Mouse (Mus musculus): ENCODE data around the gene Tmem116.

Tmem116 gene

DNA sequence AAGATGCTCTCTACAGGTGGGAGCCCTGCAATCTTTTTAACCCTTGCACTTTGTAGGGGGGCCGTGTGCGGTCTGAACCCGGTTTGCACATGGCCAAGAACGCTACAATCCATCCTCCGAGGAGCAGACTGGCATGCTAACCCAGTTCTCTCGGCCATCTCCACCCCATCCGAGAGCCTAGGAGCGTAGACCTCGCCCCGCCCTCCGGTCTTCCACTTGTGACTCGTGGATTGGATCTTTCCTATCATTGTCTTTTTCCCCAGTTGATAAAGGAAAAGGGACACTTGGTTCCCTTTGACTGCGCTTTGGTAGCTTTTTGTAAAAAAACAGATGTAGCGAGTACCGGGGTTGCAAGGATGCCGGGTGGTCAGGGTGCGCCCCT lies at the start of gene Tmem116:
Gene Tmem116, plus strand, starts transcription at position 250 of the 382 bp plus-strand sequence.
- peak; percentile 81 for DNase-seq

DNA sequence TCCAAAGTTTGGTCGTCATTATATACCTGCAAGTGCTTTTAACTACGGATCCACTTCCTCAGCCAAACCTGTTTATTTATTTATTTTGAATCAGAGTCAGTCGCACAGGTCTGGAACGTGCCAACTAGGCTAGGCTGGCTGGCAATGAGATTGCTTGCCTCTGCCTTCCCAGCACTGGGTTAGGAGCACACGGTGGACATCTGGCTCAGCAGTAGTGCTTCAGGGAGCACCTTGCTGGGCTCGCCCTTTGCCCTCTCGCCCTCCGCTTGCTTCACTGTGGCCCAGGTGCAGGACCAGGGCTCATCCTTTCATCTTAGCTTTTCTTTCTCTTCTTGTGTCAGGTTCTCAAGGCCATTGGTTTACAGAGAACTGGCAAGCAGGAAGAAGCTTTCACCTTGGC lies 43.8 kb upstream of the Tmem116 start:
- DNase-seq, result no peak

DNA sequence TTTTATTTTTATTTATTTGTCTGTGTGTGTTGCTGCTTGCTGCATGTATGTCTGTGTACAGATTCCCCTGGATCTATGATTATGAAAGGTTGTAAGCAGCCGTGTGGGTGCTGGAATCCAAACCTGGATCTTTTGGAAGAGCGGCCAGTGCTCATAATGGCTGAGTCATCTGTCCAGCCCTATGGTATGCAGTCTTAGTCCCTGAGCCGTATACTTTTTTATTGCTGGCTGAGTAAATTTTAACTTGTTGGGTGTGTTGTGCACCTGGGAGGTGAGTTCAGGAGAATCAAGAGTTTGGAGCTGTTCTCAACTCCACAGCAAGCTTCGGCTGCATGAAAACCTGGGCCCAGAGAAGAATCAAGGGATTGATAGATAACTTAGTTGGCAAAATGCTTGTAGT lies 40.7 kb upstream of the Tmem116 start:
- no peak for DNase-seq

DNA sequence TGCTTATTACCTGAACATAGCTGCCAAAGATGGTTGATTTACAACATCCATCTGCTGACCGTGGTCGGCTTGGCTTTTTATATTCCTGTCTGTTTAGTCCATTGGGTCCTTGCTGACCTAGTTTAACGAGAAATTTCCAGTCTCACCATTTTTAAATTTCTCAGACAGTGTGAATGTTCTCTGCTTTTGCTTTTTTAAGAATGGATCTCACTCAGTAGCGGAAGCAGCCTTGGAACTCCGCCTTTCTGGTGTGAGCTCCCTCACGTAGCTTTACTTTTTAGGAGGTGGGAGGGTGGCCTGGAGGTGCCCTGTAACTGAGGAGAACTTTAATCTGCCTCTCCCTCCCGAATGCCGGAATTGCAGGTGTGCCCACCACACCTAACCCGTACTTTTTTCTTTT lies 31.0 kb upstream of the Tmem116 start:
- no peak for DNase-seq

DNA sequence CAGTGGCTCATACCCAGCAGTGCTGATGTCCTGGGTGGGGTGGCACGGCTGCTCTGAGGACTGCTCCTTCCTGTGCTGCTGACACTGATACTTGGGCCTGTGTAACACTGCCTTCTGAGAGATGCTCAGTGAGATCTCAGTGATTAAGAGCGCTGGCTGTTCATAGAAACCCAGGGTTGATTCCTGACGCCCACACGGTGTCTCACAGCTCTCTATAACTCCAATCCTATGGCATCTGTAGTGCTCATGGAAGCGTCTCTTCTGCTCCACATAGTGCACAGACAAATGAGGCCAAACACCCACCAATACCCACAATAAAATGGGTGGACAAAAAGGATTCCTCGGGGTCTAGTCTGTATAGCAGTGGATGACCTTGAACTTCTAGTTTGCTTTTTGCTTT lies 28.9 kb upstream of the Tmem116 start:
- no peak for DNase-seq

DNA sequence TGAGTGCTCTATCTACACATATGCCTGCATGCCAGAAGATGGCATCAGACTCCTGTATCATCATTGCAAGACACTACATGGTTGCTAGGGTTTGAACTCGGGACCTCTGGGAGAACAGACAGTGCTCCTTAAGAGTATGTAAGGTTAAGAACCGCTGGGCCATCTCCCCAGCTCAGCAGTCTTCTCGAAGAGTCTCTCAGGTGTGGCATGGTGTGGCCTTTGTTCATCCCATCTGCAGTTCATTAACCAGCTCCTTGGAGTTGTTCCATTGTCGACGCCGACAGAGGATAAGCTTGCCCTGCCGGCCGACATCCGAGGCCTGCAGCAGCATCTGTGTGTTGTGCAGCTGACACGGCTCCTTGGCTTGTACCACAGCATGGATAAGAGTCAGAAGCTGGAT lies 28.4 kb upstream of the Tmem116 start:
- DNase-seq, result no peak

DNA sequence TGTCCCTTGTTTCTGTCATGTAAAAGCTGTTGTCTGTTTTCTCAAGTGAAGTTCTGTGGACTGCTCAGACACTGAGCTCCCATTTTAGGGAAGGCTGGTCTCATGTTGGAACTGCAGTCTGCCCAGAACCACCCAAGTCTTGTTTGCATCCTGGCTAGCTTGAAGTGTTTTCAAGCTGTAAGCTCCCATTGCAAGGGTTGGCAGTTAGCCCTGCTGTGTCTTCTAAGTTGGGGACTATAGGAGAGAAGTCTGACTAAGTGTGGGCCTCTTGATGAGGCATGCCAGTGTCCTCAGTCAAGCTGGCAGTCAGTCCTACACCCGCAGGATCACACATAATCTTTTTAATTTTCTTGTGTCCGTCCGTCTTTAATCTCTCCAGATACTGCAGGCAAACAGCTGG lies 22.7 kb upstream of the Tmem116 start:
- no peak for DNase-seq

DNA sequence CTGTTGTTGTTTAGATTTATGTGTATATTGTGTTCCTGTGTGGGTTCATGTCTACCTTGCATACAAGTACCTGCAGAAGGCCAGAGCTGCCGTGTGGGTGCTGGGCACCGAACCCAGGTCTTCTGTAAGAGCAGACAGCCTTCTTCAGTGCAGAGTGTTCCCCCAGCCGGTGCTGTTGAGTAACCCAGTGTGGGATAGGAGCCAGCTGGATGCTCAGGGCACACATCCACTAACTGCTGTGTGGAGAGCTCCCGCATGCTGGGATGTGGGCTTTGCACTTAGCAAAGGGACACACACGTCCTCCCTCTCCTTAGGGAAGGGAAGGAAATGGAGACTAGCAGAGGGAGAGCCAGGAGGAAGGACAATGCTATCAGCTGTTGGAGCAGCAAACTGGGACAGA lies 13.6 kb upstream of the Tmem116 start:
- DNase-seq, result no peak

DNA sequence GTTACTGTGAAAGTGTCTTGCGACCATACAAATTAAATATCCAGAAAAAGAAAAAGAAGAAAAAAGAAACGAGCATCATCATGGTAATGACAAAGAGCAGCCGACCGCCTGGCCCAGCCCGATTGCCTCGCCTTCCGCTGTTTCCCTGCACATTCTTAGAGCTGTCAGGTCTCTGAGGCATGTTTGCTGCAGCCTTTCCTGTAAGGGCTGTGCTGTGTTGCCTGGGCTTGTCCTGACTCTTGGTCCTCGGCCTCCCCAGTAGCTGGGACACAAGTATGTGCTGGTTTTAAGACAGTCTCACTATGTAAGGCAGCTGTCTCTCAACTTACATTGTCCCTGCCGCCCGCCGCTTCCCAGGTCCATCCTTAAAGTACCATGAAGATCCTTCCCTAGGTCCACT lies 12.9 kb upstream of the Tmem116 start:
- no peak for DNase-seq

DNA sequence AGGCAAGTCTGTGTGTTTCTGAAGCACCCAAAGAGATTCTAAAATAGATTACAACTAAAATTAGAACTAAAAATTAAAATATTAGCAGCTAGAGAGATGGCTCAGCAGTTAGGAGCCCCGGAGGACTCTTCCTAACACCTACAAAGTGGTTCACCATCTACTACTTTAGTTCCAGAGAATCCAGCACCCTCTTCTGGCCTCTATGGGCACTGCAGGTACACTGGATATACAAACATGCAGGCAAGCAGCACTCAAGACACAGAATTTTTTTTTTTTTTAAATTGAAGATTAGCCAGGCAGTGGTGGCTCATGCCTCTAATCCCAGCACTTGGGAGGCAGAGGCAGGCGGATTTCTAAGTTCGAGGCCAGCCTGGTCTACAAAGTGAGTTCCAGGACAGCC lies 8.1 kb upstream of the Tmem116 start:
- peak; percentile 72 for DNase-seq

DNA sequence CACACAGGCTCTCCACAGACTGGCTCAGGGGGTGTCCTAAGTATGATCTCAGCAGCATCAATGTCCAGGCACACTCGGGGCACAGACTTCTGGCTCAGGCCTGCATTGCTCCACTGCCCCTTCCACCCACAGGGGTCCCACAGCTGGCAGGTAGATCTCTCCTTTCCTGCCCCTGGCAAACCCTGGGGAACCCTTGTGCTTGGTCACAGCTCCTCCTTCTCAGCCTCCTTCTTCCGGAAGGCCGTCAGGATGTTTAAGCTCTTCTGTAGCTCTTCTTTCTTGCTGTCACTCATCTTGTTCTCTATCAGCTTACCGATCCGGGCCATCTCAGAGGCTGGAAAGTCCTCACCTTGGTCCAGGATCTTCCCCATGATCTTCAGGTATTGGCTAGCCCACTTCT lies 6.8 kb upstream of the Tmem116 start:
- DNase-seq, result no peak

DNA sequence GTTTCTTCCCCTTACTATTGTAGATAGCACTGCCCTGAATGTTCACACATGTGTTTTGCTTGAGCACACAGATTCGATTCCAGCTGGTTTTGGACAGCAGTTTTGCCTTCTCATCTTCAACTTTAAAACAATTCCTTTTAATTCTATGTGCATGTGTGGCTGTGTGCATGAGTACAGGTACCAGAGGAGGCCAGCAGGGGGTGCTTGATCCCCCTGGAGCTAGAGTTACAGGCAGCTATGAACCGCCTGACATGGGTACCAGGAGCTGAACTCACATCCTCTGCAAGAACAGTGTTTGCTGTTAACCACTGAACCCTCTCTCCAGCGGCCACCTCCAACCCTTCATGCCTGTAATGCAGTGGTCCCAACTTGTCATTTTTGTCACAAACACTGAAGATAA lies 3.2 kb upstream of the Tmem116 start:
- DNase-seq, result peak; percentile 37

DNA sequence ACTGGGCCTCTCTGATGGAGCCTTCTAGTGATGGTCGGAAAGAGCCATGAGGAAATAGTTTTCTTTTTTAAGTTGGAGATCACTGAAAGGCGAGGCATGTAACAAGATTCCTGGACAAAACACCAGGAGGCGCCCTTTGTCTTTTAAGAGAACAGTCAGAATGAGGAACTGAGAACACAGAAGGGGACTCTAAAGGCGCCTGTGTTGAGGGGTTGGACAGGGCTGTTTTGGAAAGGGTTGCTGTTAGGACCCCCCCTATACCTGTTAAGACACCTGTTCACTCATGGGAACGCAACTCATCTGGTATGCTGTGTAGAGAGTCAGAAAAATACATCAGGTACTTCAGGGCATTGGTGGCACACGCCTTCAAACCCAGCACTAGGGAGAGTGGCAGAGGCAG lies 1.7 kb upstream of the Tmem116 start:
- DNase-seq, result peak; percentile 65

DNA sequence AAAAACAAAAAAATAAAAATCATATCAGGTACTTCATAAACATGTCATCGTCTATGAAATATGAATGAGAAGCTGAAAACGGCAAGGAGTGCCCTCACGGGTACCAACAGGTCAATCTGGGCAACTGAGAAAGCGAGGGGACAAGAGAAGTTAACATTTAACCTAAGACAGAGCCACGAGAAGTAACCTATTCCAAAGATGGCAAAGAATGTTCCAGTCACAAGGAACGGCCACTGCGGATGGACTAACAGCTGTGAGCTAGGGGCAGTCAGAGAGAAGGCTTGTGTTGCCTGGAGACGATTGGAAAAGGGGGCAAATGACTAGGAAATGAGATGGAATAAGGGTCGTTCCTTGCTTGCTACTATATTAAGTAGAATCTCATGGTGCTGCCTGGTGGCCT lies 1.2 kb upstream of the Tmem116 start:
- DNase-seq, result no peak

DNA sequence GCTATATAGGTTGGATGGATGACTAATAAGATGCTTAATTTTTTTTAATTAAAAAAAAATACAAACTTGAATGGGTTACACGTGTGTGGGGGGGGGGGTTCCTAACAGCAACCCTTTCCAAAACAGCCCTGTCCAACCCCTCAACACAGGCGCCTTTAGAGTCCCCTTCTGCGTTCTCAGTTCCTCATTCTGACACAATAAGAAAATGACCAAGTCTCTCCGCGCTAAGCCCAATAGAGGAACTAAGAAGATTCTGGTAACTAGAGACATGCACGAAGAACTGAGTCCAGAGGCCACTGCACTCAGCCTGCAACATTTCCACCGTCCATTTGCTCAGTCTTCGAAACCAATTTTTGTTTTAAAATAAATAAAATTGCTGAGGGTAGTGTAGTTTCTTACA lies 490 bp upstream of the Tmem116 start:
- DNase-seq, result no peak

DNA sequence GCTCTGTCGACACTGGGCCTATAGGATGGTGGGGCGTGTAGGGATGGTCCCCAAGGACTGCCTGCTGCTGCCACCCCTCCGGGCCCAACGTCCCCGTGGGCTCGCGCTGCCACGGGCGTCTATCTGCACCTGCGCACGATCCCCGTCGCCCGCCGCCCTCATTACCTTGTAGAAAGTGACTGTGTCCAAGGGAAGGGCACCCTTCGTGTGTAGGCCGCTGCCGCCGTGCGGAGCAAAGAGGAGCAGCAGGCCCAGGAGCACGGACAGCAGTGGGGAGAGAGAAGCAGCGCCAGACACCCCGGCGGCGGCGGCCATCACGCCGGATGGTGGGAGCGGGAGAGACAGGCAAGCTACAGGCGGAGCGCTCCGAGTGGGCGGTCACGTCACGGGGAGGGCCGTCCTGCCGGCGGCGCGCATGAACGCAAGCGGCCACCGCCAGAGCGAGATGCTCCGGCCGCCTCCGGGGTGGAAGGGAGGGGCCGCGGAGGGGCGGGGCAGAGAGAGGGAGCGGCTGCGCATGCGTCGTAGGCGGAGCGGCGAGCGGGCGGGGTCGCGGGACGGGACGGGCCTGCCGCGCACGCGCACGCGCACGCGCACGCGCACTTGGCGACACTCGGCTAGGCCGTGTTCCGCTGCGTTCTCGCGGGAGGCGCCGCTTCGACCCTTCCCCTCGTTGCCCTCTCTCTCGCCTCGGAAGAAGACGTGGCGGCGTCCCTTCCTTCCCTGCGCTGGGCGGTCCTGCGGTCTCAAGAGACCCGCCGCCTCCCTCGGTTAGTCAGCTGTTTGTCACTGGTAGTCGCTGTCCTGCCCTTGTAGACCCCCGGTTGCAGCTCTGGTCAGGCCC lies 555 bp downstream of the Tmem116 start, which contains the start of gene Erp29:
Gene Erp29, minus strand, starts transcription at position 481 of the 844 bp plus-strand sequence.
- peak; percentile 99 for DNase-seq

DNA sequence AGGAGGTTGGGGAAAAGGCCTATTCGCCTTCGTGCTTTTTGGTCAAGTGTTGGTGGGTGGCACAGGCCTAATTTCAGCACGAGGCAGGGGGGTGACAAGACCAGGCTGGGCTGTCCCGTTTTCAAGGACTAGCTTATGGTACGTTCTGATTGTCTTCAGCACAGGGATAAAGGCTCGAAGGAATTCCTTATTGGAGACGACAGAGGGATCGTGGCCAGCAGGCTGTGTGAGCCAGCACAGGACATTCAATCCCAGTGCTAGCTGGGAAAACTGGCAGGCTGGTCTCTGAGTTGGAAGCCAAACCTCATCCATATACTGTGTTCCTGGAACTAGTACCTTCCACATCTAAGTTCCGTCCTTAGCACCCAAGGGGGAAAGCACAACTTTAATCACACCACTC lies 1.2 kb downstream of the Tmem116 start:
- DNase-seq, result no peak

DNA sequence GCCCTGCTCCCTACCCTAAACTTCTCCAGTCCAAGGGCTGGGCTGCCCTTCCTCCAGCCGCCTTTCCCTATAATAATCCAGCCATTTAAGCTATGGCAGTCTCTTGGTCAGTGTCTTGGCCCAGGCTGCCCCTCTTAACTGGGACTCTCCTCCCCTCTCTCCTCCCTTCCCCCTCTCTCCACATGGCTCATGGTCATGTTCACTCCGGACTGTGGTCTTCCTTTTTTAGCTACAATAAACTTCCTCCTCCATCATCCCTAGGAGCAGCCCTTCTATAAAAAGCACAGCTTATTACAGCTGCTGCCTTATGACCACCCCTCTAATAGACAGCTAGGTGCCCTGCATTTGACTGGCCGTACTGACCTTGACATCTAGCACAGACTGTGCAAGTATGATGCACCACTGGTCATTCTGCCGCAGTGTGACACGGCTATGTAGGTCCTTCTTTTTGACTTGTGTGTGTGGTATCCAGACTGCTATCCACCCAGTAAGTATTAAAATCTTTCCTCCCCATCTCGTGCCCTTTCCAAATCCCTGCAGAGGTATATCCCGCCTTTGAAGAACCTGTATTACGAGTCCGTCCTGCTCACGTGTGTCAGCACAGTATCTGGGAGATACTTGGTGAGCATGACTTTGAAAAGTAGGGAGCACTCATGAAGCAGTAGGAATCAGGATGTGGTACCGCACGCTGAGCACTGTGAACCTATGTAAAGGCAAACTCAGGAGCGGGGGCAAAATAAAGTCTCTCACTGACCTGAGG lies 2.2 kb downstream of the Tmem116 start:
- no peak for DNase-seq

DNA sequence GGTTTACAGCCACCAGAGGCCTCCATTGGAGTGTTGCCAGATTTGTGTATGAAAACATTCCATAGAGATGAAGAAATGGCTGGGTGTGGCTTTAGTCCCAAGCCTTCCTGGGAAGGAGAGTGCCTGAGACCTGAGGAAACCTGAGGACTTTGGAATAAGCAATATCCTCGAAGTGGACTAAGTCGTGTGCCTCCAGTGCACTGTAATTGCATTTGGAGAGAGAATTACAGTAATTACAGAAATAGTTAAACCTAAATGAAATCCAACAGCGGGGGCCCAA lies 2.8 kb downstream of the Tmem116 start:
- DNase-seq, result no peak

DNA sequence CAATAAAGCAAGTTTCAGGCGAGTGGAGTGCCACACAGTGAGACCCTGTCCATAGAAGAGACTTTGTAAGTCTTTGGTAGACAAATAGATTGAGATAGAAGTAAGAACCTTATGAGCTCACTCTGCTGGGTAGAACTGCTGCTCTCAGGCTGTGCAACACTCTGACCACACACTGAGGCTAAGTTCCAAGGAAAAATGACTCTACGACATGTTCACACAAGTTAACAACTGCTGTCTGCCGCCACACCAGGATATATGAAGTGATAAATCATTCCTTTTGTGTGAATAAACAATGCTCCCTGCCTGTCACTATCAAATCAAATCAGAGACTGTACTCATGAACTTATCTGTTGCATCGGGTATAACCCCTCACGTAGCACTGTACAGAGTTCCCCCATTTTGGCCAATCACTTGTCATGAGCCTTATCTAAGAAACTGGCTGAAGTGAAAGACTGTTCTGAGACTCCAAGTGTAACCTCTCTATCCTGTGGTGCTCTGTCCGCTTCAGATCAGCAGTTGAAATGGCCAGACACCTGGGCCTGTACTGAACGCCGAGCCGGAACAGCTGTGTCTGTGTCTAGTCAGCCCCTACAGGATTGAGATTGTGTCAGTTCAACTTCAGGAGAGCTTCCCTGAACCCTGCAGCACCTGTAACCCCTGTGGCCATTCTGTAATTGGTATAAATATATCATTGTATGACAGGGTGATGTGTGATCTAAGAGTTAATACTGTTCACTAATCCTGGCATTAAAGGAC lies 4.0 kb downstream of the Tmem116 start:
- no peak for DNase-seq

DNA sequence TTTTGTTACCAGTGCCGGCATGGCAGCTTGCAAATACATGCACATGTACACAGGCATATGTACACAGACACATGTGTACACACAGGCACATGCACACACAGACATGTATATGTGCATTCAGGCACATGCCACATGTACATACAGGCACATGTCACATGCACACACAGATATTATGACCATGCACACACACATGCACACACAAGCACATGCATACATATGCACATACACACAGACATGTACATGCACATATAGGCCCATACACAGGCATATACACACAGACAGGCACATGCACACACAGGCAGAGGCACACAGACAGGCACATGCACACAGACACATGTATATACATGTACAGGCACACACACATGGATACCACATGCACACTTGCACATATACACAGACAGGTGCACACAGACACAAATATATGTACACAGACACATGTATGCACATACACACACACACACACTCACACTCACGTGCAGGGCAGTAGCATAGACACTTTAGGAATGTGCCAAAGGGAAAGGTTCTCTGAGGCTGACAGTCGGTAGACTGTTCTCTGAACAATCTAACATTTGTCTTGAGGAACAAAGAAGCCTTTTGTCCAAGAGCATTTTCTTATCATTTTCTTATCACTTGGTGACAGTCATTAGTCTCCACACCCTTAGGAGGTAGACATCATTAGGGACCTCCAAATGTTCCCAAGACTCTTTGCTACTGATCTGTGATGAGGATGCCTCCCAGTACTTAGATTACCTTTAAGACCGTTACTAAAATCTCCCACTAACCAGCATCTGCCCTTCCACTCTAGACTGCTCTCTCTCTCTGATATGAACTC lies 9.9 kb downstream of the Tmem116 start:
- no peak for DNase-seq

DNA sequence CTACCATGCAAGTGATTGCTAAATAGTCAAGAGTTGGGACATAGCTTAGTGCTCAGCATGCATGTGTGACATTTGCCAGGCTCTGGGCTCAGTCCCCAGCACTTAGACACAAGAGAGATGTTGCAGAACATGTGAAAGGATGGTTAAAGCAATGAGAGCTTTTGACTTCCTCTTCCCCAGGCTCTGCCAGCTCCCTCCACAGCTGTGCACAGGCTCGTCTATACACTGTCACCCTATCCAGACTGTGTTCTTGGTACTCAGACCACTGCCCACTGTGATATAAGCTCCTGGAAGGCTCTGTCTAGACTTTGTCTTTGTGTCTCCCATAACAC lies 10.4 kb downstream of the Tmem116 start:
- DNase-seq, result no peak

DNA sequence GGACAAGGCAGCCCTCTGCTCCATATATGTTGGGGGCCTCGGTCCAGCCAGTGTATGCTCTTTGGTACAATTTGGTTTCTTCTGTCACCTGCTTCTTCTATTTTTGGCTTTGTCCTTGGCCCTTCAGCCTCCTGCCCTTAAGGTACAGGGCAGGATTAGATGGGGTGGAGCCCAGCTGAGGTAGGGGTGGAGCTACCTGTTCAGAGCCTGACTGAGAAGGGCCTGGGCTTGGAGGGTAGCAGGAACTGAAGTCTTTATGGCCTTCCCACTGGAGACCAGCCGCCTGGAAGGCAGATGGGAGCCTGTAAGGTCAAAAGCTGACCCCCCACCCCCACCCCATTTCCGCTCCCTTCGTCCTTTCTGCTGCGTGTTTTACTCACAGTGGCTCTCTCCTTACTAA lies 11.3 kb downstream of the Tmem116 start:
- DNase-seq, result peak; percentile 41
